Mouse (Mus musculus) brain, embryonic 14.5 days (tissue): Measurements from ENCODE around the gene Pde10a. TPM values are rescaled to one million over a fixed set of nuclear protein-coding genes. Genes with fewer than 3 reads are reported as not detected.

ENCODE experiments used
- DNase-seq: peaks from one replicate; pipeline ENCODE4 v3.0.0-alpha.2; 2011; ENCODE audit warnings: low read depth
- CTCF ChIP-seq: fragments of 200-500 bp; IDR thresholded peaks from 2 replicates; pipeline ENCODE4 v1.5.1; 2012; ENCODE audit warnings: inconsistent platforms, mild to moderate bottlenecking, moderate library complexity, borderline replicate concordance; ENCODE audit not compliant: insufficient read depth, insufficient read length; ENCODE audit errors: extremely low read depth
- POLR2A ChIP-seq: fragments of 200-500 bp; IDR thresholded peaks from 2 replicates; pipeline ENCODE4 v1.6.1; 2012; ENCODE audit warnings: mild to moderate bottlenecking, inconsistent platforms, borderline replicate concordance; ENCODE audit not compliant: poor library complexity, insufficient read depth, insufficient read length, severe bottlenecking; ENCODE audit errors: extremely low read depth
- polyA plus RNA-seq: library from polyadenylated mRNA; depleted of rRNA; stranded (reverse); fragments of >200 nt; gene quantifications from 2 replicates; pipeline ENCODE4 v1.2.3, GENCODE M21; 2012

The Pde10a gene
- polyA plus RNA-seq, 1 experiment: 33.0 TPM

DNA sequence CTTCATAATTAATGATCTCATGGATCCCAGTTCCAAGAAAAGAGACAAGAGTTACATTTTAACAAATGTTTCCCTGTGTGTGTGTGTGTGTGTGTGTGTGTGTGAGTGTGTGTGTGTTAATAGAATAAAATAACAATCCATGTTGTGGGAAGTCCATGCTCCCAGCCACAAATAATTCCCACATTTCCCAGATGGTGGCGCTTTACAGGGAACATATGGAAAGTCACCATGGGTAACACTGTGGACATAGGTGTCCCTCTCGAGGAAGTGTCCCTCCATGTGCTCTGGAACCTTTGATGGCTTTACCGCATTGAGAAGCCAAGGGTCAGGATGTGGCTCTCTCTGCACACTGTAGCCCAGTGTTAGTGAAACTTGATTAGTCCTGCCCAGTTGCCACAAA is 3.5 kb downstream of the Pde10a start:
- no peak for DNase-seq
- TF ChIP-seq POLR2A (no peak), CTCF (no peak)

DNA sequence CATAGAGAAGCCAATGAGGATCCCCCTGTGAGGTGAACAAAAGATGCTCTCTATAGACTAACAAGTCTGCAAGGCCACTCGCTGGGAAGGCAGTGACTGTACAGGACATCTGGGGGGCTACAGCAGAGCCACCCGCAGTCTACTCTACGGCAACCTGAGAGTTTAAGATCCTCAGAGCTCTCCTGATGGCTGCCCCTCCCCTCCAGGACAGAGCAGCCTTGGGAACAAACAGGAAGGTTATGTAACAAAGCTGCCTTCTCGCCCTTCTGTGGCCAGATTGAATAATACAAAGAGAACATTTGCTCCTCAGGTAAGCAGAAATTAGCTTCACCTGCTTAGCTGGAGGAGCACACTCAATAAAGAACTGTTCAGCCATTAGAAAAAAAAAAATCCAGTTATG is 7.4 kb downstream of the Pde10a start:
- TF ChIP-seq POLR2A (no peak), CTCF (no peak)

DNA sequence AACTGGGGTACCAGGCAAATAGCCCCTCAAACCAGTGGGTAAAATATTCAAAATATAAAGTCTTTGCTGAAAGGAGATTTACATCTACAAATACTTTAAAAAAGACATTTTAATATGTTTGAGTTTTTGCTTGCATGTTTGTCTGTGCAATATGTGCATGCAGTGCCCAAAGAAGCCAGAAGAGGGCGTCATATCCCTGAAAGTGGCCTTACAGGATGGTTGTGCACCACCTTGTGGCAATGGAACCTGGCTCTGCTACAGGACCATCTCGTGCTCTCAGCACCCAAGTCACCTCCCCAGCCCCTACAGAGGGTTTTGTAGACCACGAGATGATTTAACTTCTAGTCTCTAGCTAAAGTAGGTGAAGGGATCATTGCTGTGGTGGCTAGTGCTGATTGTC is 8.7 kb downstream of the Pde10a start:
- no peak for DNase-seq
- TF ChIP-seq CTCF (peak; percentile 46; the same call in 1 of the 2 replicates), POLR2A (no peak)

More for the DNA sequence above, 7.4 kb downstream of the Pde10a start:
- no peak for DNase-seq

DNA sequence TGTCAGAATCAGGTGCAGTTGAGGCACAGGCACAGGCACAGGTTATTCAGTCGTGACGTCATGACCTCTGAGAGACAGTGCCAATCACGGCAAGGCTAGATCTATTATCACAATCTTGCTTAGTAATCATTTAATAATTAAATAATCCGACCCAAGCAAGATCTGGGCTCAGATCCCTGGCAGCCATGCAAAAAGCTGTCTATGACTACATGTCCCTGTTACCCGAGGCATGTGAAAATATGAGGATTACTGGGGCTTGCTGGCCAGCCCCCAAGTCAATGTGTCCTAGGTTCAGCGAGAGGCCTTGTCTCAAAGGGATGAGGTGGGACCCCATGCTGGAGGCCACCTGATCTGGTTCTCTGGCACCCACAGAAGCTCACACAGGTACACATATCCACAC is 11.3 kb downstream of the Pde10a start:
- no peak for DNase-seq
- no peak for TF ChIP-seq CTCF
- TF ChIP-seq POLR2A: no peak

- no peak for DNase-seq
- TF ChIP-seq CTCF: peak; percentile 40; the same call in 1 of the 2 replicates
- no peak for TF ChIP-seq POLR2A
Observed at GRCm38 (mm10) chr17:8538102-8538501, 12.9 kb downstream of the Pde10a start.

DNA sequence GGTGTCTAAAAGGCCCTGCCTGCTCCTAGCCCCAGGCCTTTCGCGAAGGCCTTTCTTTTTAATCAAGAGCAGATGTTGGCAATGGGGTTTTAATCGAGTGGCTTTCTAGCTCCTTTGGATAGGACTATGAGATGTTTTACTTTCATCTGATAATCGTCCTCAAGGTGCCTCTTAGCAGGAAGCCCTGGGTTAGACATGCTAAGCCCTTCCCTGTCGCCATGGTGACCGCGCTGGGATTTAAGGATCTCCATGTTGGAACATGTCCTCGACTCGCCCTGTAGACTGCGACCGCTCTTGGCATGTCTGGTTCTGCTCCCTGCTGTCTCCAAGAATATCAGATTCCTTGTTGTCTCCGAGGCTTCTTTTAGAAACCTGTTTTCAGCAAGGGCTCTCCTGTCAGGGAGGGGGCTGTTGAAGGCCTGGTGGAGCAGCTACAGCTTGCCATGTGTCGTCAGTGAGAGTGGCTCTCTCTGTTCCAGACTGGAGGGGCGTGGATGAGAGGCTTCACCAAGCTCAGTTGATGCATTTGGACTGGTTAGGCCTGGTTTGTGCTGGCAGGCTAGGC is 16.9 kb downstream of the Pde10a start:
- TF ChIP-seq CTCF (no peak), POLR2A (no peak)
- peak; percentile 21 for DNase-seq

DNA sequence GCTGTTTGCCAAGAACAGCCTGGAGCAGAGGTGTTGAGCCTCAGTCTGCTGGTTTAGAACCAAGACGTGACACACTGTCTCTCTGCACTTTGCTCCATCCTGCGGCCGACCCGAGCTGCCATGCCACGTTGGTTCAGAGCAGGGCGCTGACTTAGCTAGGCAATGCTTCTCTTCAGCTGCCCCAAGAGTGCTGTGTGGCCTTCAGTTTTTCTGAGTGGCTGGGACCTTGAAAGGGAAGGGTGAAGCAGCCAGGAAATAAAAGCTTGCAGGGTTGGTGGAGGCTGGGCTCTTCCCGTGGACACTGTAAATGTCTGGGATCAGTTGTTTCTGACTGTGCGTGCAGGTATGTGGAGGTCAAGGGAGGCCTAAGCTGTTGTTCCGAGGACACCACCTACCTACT is 21.2 kb downstream of the Pde10a start:
- DNase-seq: no peak
- TF ChIP-seq POLR2A (no peak), CTCF (no peak)

- TF ChIP-seq CTCF (no peak), POLR2A (no peak)
- no peak for DNase-seq
Observed at GRCm38 (mm10) chr17:8548733-8549132, 23.6 kb downstream of the Pde10a start.

GRCm38 (mm10) chr17:8551641-8552040 is 26.5 kb downstream of the Pde10a start:
- DNase-seq: no peak
- TF ChIP-seq POLR2A (no peak), CTCF (no peak)

- no peak for TF ChIP-seq CTCF
- TF ChIP-seq POLR2A: no peak
- no peak for DNase-seq
Observed at GRCm38 (mm10) chr17:8552346-8553035, 27.3 kb downstream of the Pde10a start.

DNA sequence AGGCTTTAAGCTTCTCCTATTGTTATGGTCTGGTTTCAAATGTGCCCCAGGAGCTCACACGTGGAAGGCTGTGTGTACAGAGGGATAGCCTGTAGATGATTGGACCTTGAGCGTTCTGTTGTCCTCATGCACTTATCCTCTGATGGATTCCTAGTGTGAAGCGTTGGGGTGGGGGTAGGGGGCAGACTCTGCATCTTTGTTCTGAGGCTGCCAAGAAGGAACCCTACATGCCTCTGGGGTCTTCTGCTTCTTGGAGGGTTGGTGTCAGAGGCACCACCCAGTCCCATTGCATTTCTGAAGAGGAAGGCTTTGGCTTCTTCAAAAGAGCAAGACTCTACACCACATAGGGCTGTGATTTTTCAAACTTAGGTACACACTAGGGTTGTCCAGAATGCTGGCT is 28.4 kb downstream of the Pde10a start:
- no peak for TF ChIP-seq POLR2A
- no peak for TF ChIP-seq CTCF
- DNase-seq: no peak

GRCm38 (mm10) chr17:8554219-8554618 is 29.0 kb downstream of the Pde10a start:
- no peak for TF ChIP-seq POLR2A
- no peak for TF ChIP-seq CTCF
- DNase-seq: no peak

DNA sequence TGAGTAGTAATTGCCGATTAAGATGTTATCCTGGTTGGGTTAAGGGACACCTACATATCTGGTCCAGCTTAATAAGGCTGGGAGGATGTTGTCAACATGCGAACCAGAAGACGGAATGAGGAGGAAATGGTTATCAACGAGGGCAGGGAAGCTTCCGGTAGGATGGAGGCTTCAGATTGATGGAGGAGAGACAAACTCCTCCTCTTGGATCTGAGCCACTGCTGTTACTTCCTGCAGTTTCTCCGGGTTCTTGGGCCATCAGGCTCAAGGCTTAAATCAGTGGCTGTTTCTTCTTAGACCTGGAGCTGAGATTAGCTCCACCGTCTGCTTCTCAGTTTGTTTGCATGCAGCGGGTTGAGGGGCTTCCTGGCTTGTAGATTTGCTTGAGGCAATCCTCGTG is 30.6 kb downstream of the Pde10a start:
- TF ChIP-seq POLR2A (no peak), CTCF (no peak)
- DNase-seq: no peak

- TF ChIP-seq CTCF (no peak), POLR2A (no peak)
Observed at GRCm38 (mm10) chr17:8556223-8556622, 31.1 kb downstream of the Pde10a start.

More at GRCm38 (mm10) chr17:8556223-8556622, 31.1 kb downstream of the Pde10a start:
- DNase-seq: no peak
